Comparison of ENCODE assay signal across 18 mouse cellular contexts in genomic region chr14:54932645-54933150, GRCm38 (mm10). TPM values are rescaled to one million over a fixed set of nuclear protein-coding genes. Genes with fewer than 3 reads are reported as not detected.
A peak's percentile ranks its signal among the peaks of the same experiment; 100 is the strongest.
DNase-seq lines count a peak whose midpoint lies in the region; ATAC-seq and TF ChIP-seq lines count a peak whose summit lies in the region.
"Had no signal": no experiment of that assay in that cellular context is flagged by ENCODE, and none has a peak within 500 bp of the region (broad histone marks: within the 10 kb centered on the region; RNA-seq: fewer than 3 reads in every experiment).

Gene Il25, plus strand, starts transcription at chr14:54932695.

- H3K27ac ChIP-seq in intestine, embryonic 15.5 days: no peak within 1 kb of the TSS
- no peak within 1 kb of the TSS for H3K27ac ChIP-seq in intestine, postnatal 0 days (ENCODE audit: low read depth, low read length)
- 0 out of 2 replicates have a peak within 1 kb of the TSS, but pooled peaks have one; percentile 42 for H3K27ac ChIP-seq in neural tube, embryonic 13.5 days (replicated peaks)
- H3K27ac ChIP-seq in neural tube, embryonic 15.5 days (replicated peaks): no peak within 1 kb of the TSS
- H3K27ac ChIP-seq in hindbrain, embryonic 15.5 days (replicated peaks): no peak within 1 kb of the TSS
- H3K27ac ChIP-seq: layer of hippocampus, adult 2 months had no signal

- DNase-seq in retina, postnatal 1 day: peak; percentile 80
- DNase-seq in frontal cortex, postnatal 25 days (ENCODE audit: low spot score in 2 of 2): no peak
- DNase-seq: B cell, adult 2 months; cerebellum, adult 11-12 months; gastrocnemius, postnatal 25 days; right cerebral cortex, postnatal 25 days had no signal

- 38% methylated on average over 6 of the region's 6 CpGs for WGBS in intestine, embryonic 15.5 days
- 44% methylated on average over 6 of the region's 6 CpGs for WGBS in intestine, postnatal 0 days
- whole genome bisulfite sequencing in neural tube, embryonic 13.5 days: 25% methylated on average over 6 of the region's 6 CpGs
- WGBS in neural tube, embryonic 15.5 days: 20% methylated on average over 6 of the region's 6 CpGs
- WGBS in hindbrain, embryonic 15.5 days: 19% methylated on average over 6 of the region's 6 CpGs

- H3K36me3 ChIP-seq in intestine, embryonic 15.5 days: no peaks in the 10 kb centered on the region
- H3K36me3 ChIP-seq in intestine, postnatal 0 days (ENCODE audit: control insufficient read depth, insufficient read depth): no peaks in the 10 kb centered on the region
- H3K36me3 ChIP-seq in neural tube, embryonic 13.5 days: no peaks in the 10 kb centered on the region
- H3K36me3 ChIP-seq in neural tube, embryonic 15.5 days: no peaks in the 10 kb centered on the region
- no peaks in the 10 kb centered on the region for H3K36me3 ChIP-seq in hindbrain, embryonic 15.5 days

- H3K4me2 ChIP-seq in intestine, embryonic 15.5 days (replicated peaks): no peak within 1 kb of the TSS
- H3K4me2 ChIP-seq in intestine, postnatal 0 days (replicated peaks; ENCODE audit: low read depth): no peak within 1 kb of the TSS
- peak within 1 kb of the TSS; percentile 22 for H3K4me2 ChIP-seq in neural tube, embryonic 13.5 days
- no peak within 1 kb of the TSS for H3K4me2 ChIP-seq in neural tube, embryonic 15.5 days
- peak within 1 kb of the TSS; percentile 3; the same call in 1 of the 2 replicates for H3K4me2 ChIP-seq in hindbrain, embryonic 15.5 days

- peaks cover 20% of the 10 kb centered on the region for H3K4me1 ChIP-seq in intestine, embryonic 15.5 days (replicated peaks)
- no peaks in the 10 kb centered on the region for H3K4me1 ChIP-seq in intestine, postnatal 0 days (replicated peaks; ENCODE audit: control insufficient read depth, insufficient read depth, low read length)
- H3K4me1 ChIP-seq in neural tube, embryonic 13.5 days (replicated peaks): peaks cover 34% of the 10 kb centered on the region
- peaks cover 19% of the 10 kb centered on the region for H3K4me1 ChIP-seq in neural tube, embryonic 15.5 days
- peaks cover 31% of the 10 kb centered on the region for H3K4me1 ChIP-seq in hindbrain, embryonic 15.5 days (replicated peaks)

- no peak within 1 kb of the TSS for H3K4me3 ChIP-seq in intestine, embryonic 15.5 days (replicated peaks)
- H3K4me3 ChIP-seq in intestine, postnatal 0 days (ENCODE audit: low read depth, low read length): no peak within 1 kb of the TSS
- 0 out of 2 replicates have a peak within 1 kb of the TSS, but pooled peaks have one; percentile 10 for H3K4me3 ChIP-seq in neural tube, embryonic 13.5 days
- H3K4me3 ChIP-seq in neural tube, embryonic 15.5 days (replicated peaks): no peak within 1 kb of the TSS
- no peak within 1 kb of the TSS for H3K4me3 ChIP-seq in hindbrain, embryonic 15.5 days
- H3K4me3 ChIP-seq: layer of hippocampus, adult 2 months had no signal

- TF ChIP-seq CTCF in intestine, postnatal 0 days (IDR thresholded peaks at IDR 0.05; ENCODE audit: low read depth): no peak

- no peaks in the 10 kb centered on the region for H3K9me3 ChIP-seq in intestine, embryonic 15.5 days
- H3K9me3 ChIP-seq in intestine, postnatal 0 days (ENCODE audit: control insufficient read depth): no peaks in the 10 kb centered on the region
- no peaks in the 10 kb centered on the region for H3K9me3 ChIP-seq in neural tube, embryonic 13.5 days
- no peaks in the 10 kb centered on the region for H3K9me3 ChIP-seq in neural tube, embryonic 15.5 days (replicated peaks)
- no peaks in the 10 kb centered on the region for H3K9me3 ChIP-seq in hindbrain, embryonic 15.5 days

- H3K27me3 ChIP-seq in intestine, embryonic 15.5 days (replicated peaks): no peaks in the 10 kb centered on the region
- 0 out of 2 replicates have a peak, but pooled peaks cover 6% of the 10 kb centered on the region for H3K27me3 ChIP-seq in intestine, postnatal 0 days (replicated peaks; ENCODE audit: control insufficient read depth, insufficient read depth, low read length)
- H3K27me3 ChIP-seq in neural tube, embryonic 13.5 days: peaks cover 3% of the 10 kb centered on the region
- H3K27me3 ChIP-seq in neural tube, embryonic 15.5 days (replicated peaks): 0 out of 2 replicates have a peak, but pooled peaks cover 1% of the 10 kb centered on the region
- no peaks in the 10 kb centered on the region for H3K27me3 ChIP-seq in hindbrain, embryonic 15.5 days

- H3K9ac ChIP-seq in intestine, embryonic 15.5 days: no peak within 1 kb of the TSS
- H3K9ac ChIP-seq in intestine, postnatal 0 days (ENCODE audit: low read depth, low read length): no peak within 1 kb of the TSS
- H3K9ac ChIP-seq in neural tube, embryonic 13.5 days: no peak within 1 kb of the TSS
- no peak within 1 kb of the TSS for H3K9ac ChIP-seq in neural tube, embryonic 15.5 days (replicated peaks)
- no peak within 1 kb of the TSS for H3K9ac ChIP-seq in hindbrain, embryonic 15.5 days

- peak; percentile 33; the same call in 1 of the 2 replicates for ATAC-seq in intestine, embryonic 15.5 days
- ATAC-seq in intestine, postnatal 0 days: no peak
- ATAC-seq in neural tube, embryonic 13.5 days (ENCODE audit: low read depth): no peak
- no peak for ATAC-seq in neural tube, embryonic 15.5 days (ENCODE audit: low FRiP score)
- ATAC-seq in hindbrain, embryonic 15.5 days (ENCODE audit: low FRiP score, low read depth): peak; percentile 15; the same call in 1 of the 2 replicates
- no peak for ATAC-seq in monocyte, adult 5-6 weeks (replicated peaks; ENCODE audit: insufficient number of reproducible peaks, low FRiP score, low TSS enrichment, poor library complexity, severe bottlenecking)

RNA-seq across cellular contexts. Expression of gene Il25, which starts in this region (rescaled TPM):
- not detected in 2 replicates for polyA plus RNA-seq in intestine, embryonic 15.5 days (2015; fragmentation: Nextera tagmentation; extraction: Ambion mirVana)
- polyA plus RNA-seq in intestine, postnatal 0 days (2015; fragmentation: Nextera tagmentation; extraction: Ambion mirVana): not detected in 2 replicates
- polyA plus RNA-seq in neural tube, embryonic 13.5 days (2015; fragmentation: Nextera tagmentation; extraction: Ambion mirVana): 1.3 and 1.6 TPM in 2 replicates
- polyA plus RNA-seq in neural tube, embryonic 15.5 days (2015; fragmentation: Nextera tagmentation; extraction: Ambion mirVana): 0.51 and 0.63 TPM in 2 replicates
- 0.70 and 0.90 TPM in 2 replicates for polyA plus RNA-seq in hindbrain, embryonic 15.5 days (2015; fragmentation: Nextera tagmentation; extraction: Ambion mirVana)
- not detected in 3 replicates for total RNA-seq in monocyte, adult 5-6 weeks (2017)
- total RNA-seq: adrenal gland, adult 18-20 months; gastrocnemius, postnatal 25 days; layer of hippocampus, adult 2 months; liver, adult 2 months had no signal
- polyA plus RNA-seq: forebrain, embryonic 11.5 days; heart, embryonic 14.5 days; liver, adult 2 months; neural tube, embryonic 11.5 days had no signal

Comparison
In these comparisons a context has a peak if more than half of its experiments do, and no peak if none do; other contexts are left out.
1. Peak in ATAC-seq in intestine, embryonic 15.5 days; RNA of the gene not detected or under 1 TPM.
2. Peak in ATAC-seq and H3K4me2 ChIP-seq in hindbrain, embryonic 15.5 days; RNA of the gene not detected or under 1 TPM.